Mouse (Mus musculus) adrenal gland, postnatal 14 days (tissue): ENCODE data around the gene Dnajc6. TPM values are rescaled to one million over a fixed set of nuclear protein-coding genes. Genes with fewer than 3 reads are reported as not detected.

ENCODE experiments used
- DNase-seq: peaks from one replicate; pipeline ENCODE4 v3.0.0; 2021; ENCODE audit warnings: mixed read lengths
- total RNA-seq: library from RNA; stranded (reverse); gene quantifications from 2 replicates; pipeline ENCODE4 v1.2.3, GENCODE M21; 2021

Dnajc6 gene
- total RNA-seq, 1 experiment from 2014 or later: 3.9 TPM

GRCm38 (mm10) chr4:101507571-101508422, 11.3 kb downstream of the Dnajc6 start:
- DNase-seq: peak; percentile 28

GRCm38 (mm10) chr4:101508431-101508830, 12.0 kb downstream of the Dnajc6 start:
- DNase-seq: no peak

- peak; percentile 13 for DNase-seq
Observed at GRCm38 (mm10) chr4:101508851-101509577, 12.6 kb downstream of the Dnajc6 start.

- DNase-seq: no peak
Observed at GRCm38 (mm10) chr4:101510111-101510903, 13.9 kb downstream of the Dnajc6 start.

- DNase-seq: no peak
Observed at GRCm38 (mm10) chr4:101510904-101511210, 14.4 kb downstream of the Dnajc6 start.

GRCm38 (mm10) chr4:101511768-101512521, 15.5 kb downstream of the Dnajc6 start:
- no peak for DNase-seq

- DNase-seq: no peak
Observed at GRCm38 (mm10) chr4:101513251-101513650, 16.8 kb downstream of the Dnajc6 start.

- no peak for DNase-seq
Observed at GRCm38 (mm10) chr4:101515853-101516252, 19.4 kb downstream of the Dnajc6 start.

GRCm38 (mm10) chr4:101516434-101517168, 20.2 kb downstream of the Dnajc6 start:
- no peak for DNase-seq

GRCm38 (mm10) chr4:101531901-101532300, 35.5 kb downstream of the Dnajc6 start:
- DNase-seq: no peak

- no peak for DNase-seq
Observed at GRCm38 (mm10) chr4:101540516-101540915, 44.1 kb downstream of the Dnajc6 start.

- DNase-seq: peak; percentile 69
Observed at GRCm38 (mm10) chr4:101549958-101550591, 53.6 kb downstream of the Dnajc6 start.

- DNase-seq: peak; percentile 80
Observed at GRCm38 (mm10) chr4:101550671-101551161, 54.3 kb downstream of the Dnajc6 start.

GRCm38 (mm10) chr4:101551425-101551824, 55.0 kb downstream of the Dnajc6 start:
- DNase-seq: no peak

GRCm38 (mm10) chr4:101552372-101552771, 55.9 kb downstream of the Dnajc6 start:
- DNase-seq: no peak

- no peak for DNase-seq
Observed at GRCm38 (mm10) chr4:101555016-101555415, 58.6 kb downstream of the Dnajc6 start.

GRCm38 (mm10) chr4:101560137-101560536, 63.7 kb downstream of the Dnajc6 start:
- no peak for DNase-seq

GRCm38 (mm10) chr4:101562836-101563235, 66.4 kb downstream of the Dnajc6 start:
- DNase-seq: no peak

- no peak for DNase-seq
Observed at GRCm38 (mm10) chr4:101563607-101564006, 67.2 kb downstream of the Dnajc6 start.

- no peak for DNase-seq
Observed at GRCm38 (mm10) chr4:101564746-101565417, 68.4 kb downstream of the Dnajc6 start.
